Mouse (Mus musculus) stomach, adult 2 months (tissue): ENCODE data around the gene Trpd52l3. TPM values are rescaled to one million over a fixed set of nuclear protein-coding genes. Genes with fewer than 3 reads are reported as not detected.

ENCODE experiments used
- polyA plus RNA-seq: library from polyadenylated mRNA; depleted of rRNA; stranded (reverse); fragments of >200 nt; gene quantifications from 2 replicates; pipeline ENCODE4 v1.2.3, GENCODE M21; 2012; rRNA removed

The Trpd52l3 gene
- polyA plus RNA-seq = not detected in 2 replicates

DNA sequence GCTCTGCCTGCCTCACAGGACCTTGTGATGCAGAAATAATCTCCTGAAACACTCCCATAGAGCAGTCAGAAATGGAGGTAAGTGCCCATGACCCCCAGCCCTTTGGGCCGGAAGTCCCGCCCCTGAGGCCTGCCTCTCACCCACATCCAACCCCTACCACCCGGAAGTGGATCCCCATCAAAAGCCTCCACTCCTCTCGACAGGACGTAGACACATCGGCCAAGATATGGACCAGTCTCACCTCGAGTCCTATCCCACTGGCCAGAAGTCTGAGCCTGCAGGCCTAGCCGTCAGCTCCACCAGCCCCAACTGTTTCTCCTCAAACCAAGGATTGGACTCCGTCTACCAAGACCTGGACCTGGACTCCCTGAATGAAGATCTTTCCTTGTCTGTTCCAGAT lies at the start of gene Trpd52l3:
Gene Trpd52l3, plus strand, starts transcription at position 170 of the 400 bp plus-strand sequence.

DNA sequence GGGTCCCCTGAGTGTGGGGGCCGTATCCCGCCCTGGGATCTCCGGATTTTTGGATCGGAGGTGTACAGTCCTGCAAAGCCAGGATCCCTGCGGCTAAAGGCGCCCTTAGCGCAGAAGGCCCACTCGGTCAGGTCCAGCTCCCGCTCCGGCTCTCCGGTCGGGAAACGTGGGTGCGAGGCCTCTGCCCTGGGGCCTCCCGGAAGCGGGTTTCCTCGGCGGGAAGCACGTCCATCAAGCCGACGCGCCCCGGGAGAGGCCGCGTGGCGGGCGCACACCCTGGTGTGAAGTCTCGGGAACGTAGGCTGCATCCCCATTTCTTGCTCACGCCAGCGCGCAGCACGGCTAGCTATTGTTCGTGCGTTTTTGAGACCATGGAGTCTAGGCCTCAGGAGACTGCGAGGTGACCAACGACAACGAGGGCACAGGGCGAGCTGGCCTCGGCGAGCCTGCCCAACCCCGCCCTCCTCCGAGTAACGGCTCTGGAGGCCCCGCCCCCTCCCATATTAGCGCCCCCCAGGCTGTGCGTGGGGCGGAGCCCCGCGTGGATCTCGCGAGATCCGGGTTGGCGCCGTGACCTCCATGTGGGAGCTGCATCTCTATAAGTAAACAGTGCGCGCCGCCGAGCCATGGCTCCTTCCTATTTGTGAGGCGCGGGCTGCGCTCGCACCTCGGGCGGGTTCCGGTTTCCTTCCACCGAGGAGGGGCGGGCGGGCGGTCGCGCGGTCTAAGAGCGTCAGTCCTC lies 26.5 kb downstream of the Trpd52l3 start, which contains the start of gene Uhrf2:
Gene Uhrf2, plus strand, starts transcription at position 620 of the 742 bp plus-strand sequence.

Other genes starting within 250 kb of the Trpd52l3 start
- 0.31 and 0.66 TPM in 2 replicates for gene 9930021J03Rik, start 197.8 kb upstream of the Trpd52l3 start, polyA plus RNA-seq
- gene Ranbp6, start 190.8 kb upstream of the Trpd52l3 start, polyA plus RNA-seq = 0.22 and 0.26 TPM in 2 replicates
- gene Il33, start 78.7 kb upstream of the Trpd52l3 start, polyA plus RNA-seq = 6.7 and 7.6 TPM in 2 replicates
- gene Uhrf2, start 26.7 kb downstream of the Trpd52l3 start, polyA plus RNA-seq = 14.2 and 21.6 TPM in 2 replicates
- 4.1 and 6.7 TPM in 2 replicates for gene Gldc, start 171.6 kb downstream of the Trpd52l3 start, polyA plus RNA-seq
- not detected in 2 replicates for gene Mbl2, start 229.2 kb downstream of the Trpd52l3 start, polyA plus RNA-seq